Mouse (Mus musculus): ENCODE data around the gene Tmcc3. TPM values are rescaled to one million over a fixed set of nuclear protein-coding genes. Genes with fewer than 3 reads are reported as not detected.

Tmcc3 gene
- total RNA-seq, 4 experiments from 2014 or later, result 28.1 to 32.2 (median 29.6) TPM

DNA sequence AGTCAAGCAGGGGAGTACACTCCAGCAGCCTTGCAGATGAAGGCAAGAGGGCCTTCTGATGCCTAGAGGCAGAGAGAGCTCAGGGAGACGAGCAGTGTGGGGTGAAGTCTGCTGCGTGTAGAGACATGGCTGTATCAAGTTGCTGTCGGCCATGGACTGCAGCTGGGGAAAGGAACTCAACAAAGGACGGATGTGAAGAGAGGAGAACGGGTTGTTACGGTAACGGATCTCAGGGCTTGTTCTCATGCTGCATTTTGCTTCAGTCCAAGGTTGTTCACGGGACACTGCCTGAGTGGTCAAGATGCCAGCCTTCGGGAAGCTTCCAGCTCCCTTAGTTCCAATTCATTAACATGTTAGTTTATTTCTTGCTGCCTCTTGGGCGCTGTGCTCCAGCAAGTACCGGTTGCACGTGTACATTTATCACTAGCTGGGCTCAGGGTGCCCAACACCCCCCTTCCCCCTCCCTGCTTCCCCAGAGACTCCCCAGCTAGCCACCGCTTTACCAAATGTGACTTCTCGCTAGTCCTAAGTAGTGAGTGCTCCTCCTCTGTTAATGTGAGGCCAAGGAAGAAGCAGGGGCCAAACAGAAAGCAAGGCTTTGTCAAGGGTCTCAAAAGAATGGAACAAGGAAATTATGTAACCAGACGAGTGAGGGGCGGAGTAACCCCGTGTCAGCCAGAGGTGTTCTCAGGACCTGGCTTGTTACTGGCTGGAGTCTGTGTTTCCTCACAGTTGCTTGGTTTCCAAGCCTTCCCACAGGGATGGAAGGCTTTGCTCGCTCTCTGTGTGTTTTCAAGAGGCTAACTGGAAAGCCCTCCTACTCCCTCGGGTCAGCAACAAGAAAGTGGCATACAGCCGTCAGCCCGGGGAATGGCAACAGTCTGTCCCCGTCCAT, 104.4 kb downstream of the Tmcc3 start:
- DNase-seq (ENCODE audit: low spot score), result no peak

DNA sequence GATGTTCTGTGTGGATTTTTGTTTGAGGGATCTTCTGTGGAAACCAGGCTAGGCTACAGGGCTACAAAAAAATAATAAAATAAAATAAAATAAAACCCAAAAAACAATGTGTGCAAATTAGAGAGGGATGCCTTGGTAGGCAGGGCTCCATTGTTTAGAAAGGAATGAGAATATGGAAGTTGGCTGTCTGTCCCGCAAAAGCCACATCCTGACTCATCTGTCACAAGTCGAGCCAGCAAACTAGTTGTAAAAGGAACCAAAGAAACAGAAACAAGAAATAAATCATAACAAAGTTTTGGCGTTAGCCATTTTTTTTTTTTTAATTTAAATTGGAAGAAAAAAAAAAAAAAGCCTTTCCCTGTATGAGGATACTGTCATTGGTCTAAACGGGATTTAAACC, 105.9 kb downstream of the Tmcc3 start:
- no peak for DNase-seq (ENCODE audit: low spot score)

GRCm38 (mm10) chr10:94426000-94426920, 114.5 kb downstream of the Tmcc3 start:
- peak; percentile 81 for DNase-seq (ENCODE audit: low spot score)

- DNase-seq (ENCODE audit: low spot score), result no peak
Measured at GRCm38 (mm10) chr10:94426921-94427270, 115.1 kb downstream of the Tmcc3 start.

DNA sequence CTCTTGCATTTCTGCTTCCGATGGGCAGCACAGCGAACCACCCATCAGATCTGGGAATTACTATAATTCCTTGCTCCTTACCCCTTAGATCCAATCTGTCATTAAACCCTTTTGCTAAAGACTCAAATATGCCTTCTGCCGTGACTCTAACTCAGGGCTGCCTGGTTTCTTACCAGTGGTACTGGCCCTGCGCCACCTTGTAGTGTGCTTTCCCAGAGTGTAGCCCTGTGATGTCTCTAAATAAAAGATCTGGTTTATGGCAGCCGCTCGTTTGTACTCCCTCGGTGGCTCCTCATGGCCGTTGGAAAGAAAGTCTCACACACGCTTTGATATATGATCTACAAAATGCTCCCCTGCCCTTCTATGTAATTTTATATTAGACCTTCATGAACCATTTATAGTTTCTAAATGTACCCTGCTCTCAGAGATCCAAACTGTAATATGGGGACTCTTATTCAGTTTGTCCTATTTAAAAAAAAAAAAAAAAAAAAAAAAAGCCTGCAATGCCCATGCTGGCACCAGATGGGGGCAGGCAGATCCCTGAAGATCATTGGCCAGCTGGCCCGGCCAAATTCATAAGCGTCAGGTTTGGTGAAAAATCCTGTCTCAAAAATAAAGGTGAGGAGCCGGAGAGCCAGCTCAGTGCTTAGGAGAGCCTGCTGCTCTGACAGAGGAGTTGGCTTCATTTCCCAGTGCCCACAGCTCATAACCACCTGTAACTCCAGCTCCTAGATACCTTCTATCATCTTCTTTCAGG, 116.6 kb downstream of the Tmcc3 start:
- no peak for DNase-seq (ENCODE audit: low spot score)

GRCm38 (mm10) chr10:94430566-94430965, 118.8 kb downstream of the Tmcc3 start:
- DNase-seq (ENCODE audit: low spot score), result no peak

GRCm38 (mm10) chr10:94432933-94433332, 121.2 kb downstream of the Tmcc3 start:
- DNase-seq (ENCODE audit: low spot score), result peak; percentile 80

- no peak for DNase-seq (ENCODE audit: low spot score)
Measured at GRCm38 (mm10) chr10:94433901-94434300, 122.2 kb downstream of the Tmcc3 start.

DNA sequence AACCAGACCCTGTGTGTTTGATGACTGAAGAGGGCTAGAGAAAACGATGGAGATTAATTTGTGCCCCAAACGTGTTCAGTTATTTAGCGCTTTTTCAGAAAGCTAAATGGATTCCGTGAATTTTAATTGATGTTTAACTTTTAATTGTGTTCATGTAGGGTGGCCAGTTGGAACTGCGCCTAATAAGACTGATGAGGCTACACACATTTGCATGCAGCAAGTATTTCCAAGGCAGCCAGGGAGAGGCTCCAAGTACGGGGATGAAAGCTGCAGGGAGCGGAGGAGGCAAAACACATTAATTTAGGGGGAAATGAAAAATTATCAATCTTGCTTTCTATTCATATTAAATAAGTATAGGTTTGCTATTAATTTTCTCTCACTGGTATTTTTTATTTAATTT, 131.0 kb downstream of the Tmcc3 start:
- no peak for DNase-seq (ENCODE audit: low spot score)

GRCm38 (mm10) chr10:94443453-94443852, 131.7 kb downstream of the Tmcc3 start:
- DNase-seq (ENCODE audit: low spot score), result no peak

DNA sequence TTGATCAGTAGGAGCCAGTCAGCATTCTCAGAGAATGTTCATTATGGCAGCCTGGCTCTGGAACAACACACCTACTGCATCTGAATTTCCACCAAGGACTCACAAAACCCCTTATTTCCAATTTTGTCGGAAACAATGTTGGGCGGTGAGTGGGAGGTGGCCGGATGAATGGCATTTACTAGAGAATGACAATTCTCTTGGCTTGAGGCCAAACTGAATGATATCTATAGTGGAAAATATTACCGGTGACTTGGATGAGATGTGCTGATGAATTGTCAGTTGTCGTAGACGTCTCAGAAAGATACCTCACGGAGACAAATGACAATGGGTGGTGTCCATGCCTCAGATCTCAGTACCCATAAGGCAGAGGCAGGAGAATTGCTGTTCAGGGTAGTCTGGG, 133.4 kb downstream of the Tmcc3 start:
- no peak for DNase-seq (ENCODE audit: low spot score)

DNA sequence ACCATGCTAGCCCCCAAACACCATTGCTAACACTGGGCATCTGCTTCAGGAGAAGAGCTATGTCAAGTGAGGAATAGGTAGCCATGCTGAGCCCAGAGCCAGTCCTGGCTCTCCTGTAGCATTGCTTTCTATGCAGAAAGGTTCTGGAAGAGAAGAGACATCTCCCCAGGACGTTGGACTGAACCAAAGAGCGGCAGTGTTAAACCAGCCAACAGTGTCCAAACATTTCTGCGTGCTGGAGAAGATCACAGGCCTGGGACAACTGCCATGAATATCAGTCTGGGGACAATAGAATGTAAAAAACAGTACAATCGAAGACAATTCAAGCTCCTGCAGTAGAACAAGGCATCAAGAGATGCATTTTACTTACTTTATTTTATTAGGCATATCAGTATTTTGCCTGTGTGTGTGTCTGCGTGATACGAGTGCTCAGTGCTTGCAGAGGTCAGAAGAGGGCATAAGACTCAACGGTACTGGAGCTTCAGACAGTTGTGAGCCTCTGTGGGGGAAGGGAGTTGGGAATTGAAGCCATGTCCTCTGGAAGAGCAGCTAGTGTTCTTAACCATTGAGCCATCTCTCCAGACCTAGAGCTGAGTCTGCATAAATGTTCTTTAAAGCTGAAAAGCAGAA, 134.7 kb downstream of the Tmcc3 start:
- no peak for DNase-seq (ENCODE audit: low spot score)

- no peak for DNase-seq (ENCODE audit: low spot score)
Measured at GRCm38 (mm10) chr10:94449676-94450075, 137.9 kb downstream of the Tmcc3 start.

GRCm38 (mm10) chr10:94450781-94451180, 139.0 kb downstream of the Tmcc3 start:
- no peak for DNase-seq (ENCODE audit: low spot score)

- DNase-seq (ENCODE audit: low spot score), result no peak
Measured at GRCm38 (mm10) chr10:94457454-94457853, 145.7 kb downstream of the Tmcc3 start.

DNA sequence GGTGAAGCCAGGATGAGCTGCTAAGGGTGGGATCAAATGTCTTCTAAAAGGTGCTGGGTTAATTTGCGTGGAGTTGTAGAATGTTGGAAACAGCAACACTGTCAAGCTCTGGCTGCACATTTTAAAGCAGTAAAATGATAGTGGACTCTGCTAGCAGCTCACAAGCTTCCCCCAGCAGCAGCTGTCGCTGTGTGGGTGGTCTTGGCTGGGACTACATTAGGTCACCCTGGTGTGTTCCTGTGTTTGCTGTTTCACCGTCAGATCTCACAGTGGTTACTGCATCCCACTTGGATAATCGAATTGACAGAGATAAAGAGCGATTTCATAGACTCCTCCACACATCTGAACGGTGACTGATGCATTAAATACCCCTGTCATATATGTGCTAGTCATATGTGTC, 146.9 kb downstream of the Tmcc3 start:
- DNase-seq (ENCODE audit: low spot score), result no peak

- no peak for DNase-seq (ENCODE audit: low spot score)
Measured at GRCm38 (mm10) chr10:94461378-94461777, 149.6 kb downstream of the Tmcc3 start.

- DNase-seq (ENCODE audit: low spot score), result no peak
Measured at GRCm38 (mm10) chr10:94461871-94462270, 150.1 kb downstream of the Tmcc3 start.

GRCm38 (mm10) chr10:94462386-94463064, 150.8 kb downstream of the Tmcc3 start:
- DNase-seq (ENCODE audit: low spot score), result peak; percentile 92

DNA sequence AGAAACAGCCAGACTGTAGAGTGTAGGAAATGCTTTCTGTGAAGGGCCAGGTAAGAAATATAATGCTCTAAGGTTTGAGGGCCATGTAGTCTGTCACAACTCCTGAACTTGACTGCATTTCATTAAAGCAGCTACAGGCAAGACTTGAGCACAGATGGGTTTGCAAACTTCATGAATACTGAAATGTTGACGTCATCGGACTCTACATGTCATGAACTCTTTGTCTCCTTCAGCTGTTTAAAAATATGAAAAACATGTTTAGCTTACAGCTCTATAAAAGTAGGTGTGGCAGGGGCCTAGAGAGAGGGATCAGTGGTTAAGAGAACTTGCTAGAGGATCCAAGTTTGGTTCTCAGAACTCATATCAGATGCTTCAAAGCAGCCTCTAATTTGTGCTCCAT, 151.7 kb downstream of the Tmcc3 start:
- DNase-seq (ENCODE audit: low spot score), result no peak

GRCm38 (mm10) chr10:94465646-94466045, 153.9 kb downstream of the Tmcc3 start:
- DNase-seq (ENCODE audit: low spot score), result no peak

Data from heart, adult 8-10 months (tissue).